Mouse (Mus musculus): Measurements from ENCODE around the gene Hmx1.

The Hmx1 gene

DNA sequence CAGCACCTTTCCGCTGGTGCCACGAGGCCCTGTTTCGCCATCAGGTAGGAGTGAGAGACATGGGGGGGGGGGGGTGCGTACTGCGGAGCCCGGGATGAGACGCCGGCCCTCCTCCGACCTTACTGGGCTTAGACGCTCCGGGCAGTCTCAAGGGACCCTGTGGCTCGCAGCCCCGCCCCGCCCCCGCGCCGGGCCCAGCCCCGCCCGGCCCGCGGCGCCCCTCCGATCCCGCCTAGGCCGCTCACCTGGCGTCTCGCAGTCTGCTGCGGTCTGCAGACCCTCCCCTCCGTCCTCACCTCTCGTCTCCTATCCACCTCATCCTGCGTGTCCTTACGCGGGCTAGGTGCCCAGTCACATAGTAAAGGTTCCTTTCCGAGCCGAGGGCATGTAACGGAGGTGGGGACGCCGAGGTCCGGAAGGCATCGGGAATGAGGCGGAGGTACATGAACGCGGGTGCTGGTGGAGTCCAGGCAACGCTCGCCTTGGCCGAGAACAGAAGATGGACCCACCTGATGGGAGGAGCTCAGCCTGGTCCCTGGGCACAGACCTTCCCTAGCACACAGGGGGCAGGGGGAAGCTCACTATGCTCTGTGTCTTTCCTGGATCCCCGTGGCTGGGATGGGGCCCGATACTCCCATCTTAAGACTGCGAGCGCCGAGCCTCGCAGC lies 8.9 kb downstream of the Hmx1 start:
- no peak for DNase-seq (ENCODE audit: low read depth, low spot score)

DNA sequence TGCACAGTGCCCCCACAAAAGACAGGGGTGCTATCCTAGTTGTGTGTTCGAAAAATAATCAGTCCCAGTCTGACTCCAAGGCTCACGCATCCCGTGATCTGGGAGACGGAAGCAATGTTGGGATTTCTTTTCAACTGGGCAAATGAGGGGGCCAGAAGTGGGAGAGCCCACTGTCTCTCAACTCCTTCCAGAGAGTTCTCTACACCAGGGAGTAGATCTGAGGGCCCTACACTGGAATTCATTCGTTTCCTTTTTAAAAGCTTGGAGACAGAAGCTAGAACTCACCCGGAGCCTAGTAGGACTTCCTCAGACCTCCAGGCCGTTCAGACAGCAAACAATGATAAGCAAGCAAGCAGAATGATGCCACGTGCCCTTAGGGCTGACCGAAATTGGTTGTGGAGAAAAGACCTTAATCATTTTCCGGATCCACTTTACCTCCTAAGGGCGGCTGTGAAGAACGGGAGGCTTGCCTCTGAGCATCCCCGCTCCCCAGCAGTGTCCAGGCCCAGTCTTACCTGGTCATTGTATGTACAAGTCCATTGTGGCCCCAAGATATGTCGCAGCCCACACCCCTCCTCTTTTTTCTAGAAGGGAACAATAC lies 9.5 kb downstream of the Hmx1 start:
- DNase-seq (ENCODE audit: low read depth, low spot score): no peak

DNA sequence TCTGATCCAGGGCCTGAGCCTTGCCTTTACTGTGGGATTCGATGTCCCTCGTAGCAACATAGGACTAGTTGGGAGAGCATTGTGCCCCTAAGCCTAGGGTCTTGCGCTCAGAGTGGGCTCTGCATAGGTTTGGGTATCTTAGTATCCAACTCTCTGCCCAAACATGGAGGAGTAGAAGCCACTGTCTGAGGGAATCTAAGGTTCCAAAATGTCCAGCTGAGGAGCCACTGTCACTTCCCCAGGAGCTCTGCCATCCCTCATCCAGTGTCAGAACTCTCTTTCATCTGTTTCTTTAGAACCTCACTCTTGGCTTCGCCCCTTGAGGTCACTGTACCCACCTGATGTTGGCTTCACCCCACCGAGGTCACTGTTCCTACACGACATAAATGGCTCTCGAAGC lies 10.2 kb downstream of the Hmx1 start:
- no peak for DNase-seq (ENCODE audit: low read depth, low spot score)

DNA sequence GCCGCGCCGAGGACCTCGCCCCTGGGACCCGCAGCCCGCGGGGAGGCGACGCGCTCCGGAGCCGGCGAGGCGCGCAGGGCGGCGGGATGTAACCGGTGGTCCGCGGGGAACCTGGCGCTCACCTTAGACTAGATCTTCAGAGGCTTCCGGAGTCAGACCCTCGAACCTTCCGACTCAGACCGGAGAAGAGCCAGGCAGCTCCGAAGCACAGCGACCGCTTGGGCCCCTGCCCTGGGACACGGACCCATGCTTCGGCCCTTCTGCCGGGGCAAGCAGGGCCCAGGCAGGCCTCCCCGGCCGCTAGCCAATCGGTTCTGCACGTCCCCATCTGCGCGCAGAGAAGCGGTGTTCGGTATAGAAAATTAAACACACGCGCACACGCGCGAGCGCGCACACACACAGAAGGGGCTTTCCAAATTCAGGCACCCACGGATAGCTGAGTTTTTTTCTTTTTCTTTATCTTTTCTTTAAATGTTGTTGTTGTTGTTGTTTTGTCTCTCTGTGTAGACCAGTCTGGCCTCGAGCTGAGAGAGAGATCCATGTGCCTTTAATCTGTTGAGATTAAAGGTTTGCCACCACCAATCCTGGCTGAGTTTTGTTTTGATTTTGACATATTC lies 10.9 kb downstream of the Hmx1 start:
- DNase-seq (ENCODE audit: low read depth, low spot score): no peak

DNA sequence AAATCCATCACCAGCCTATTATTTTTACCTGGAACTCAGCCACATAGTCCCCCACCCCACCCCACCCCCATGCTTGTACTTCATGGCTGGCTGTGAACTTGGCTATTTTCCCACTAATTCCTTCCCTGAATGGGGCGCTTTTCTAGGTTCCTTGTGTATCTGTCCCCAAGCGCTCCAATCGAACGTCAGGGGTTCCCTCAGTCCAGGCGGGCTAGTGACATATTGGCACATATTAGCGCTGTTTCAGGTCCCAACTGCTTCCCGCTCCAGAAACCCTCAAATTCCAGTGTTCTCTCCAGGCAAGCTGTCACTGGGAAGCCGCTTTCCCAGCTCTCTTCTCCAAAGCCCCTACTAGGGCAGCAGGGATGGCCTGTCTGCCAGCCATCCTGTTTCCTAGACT lies 12.3 kb downstream of the Hmx1 start:
- no peak for DNase-seq (ENCODE audit: low read depth, low spot score)

DNA sequence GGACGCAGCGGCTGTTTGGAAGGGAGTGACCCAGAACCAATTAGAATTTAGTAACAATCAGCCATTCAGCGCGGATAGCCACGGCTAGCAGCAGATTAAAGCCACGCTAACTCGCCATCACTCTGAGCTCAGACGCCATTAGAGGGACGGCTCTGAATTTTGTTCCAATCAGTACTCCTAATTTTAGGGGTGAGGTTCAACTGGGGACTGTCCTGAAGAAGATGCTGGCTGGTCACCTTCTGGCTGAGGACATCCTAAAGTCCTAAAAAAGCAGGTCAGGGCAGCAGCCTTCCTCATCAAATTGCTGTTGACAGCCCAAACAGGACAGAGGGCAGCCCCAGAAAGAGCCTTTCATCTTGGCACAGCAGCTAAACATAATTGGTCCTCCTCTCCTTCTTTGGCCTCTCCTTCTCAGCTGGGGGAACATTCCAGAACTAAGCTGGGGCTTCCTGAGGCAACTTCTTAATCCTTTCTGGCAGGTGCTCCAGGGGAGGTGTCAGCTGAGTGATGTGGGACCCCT lies 18.6 kb downstream of the Hmx1 start:
- no peak for DNase-seq (ENCODE audit: low read depth, low spot score)

DNA sequence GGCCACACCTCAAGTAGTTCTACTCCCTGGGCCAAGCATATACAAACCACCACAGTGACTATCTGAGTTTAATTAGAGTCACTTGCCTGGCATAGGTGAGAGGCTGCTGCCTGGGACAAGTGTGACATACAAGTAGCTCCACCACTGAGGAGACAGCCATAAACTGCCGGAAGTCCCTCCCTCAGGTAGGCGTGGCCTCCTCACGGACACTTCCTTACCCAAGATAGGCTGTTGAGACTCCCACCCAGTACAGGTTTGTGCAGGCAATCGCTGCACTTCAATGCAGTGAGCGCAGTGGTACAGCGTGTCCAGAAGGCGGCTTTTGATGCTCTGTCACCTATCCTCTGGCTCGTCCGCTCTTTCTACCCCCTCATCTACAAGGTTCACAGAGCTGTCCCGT lies 22.1 kb downstream of the Hmx1 start:
- DNase-seq (ENCODE audit: low read depth, low spot score): peak; percentile 10

DNA sequence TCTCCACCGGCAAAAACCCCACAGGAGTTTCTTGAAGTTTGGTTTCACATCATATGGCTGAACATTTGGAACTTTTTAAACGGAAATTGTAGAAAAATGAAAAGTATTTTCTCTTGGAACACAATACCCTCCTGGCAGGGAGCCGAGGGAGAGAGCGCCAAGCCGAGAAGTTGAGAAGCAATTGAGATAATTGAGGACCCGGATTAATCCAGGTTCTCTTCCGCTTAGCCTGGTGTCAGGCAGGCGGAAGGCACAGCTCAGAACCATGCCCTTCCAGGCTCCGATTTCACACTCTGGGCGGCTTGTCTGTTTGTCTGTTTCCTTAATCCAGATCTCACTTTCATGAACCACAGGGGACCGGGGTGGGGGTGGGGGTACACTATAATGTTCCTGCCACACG lies 23.9 kb downstream of the Hmx1 start:
- no peak for DNase-seq (ENCODE audit: low read depth, low spot score)

DNA sequence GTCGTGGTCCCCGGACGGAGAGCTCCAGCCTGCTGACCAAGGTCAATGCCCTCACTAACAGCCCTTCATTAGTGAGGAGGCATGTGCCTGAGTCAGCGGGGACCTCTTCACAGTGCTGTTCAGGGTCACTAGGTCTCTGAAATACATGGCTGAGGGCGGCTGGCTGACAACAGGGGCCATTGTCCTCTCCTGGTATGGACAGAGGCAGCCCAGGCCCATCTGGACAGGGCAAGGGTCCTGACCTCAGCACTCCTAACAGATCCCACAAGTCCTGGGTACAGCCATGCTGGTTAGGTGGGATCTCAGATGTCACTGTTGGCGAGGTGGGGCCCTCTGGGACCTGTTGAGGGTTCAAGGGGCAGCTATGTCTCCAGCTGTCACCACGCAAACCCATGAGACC lies 28.8 kb downstream of the Hmx1 start:
- DNase-seq (ENCODE audit: low read depth, low spot score): no peak

DNA sequence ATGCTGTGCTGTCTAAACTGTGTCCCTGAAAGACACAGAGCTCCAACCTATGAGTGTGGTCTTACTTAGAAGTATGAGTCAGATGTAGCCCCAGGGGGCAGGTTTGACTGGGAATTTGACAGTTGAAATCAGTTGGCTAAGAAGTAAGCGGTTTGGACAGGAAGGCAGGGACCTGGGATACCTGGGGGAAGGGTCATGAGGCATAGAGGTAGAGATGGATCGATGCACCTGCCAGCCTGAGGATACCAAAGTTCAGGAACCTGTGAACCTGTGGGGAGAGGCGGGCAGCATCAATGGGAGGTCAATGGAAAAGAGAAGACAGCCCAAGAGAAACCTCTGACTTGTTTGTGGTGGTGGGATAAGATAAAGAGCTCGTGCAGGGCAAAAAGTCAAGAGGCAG lies 32.7 kb downstream of the Hmx1 start:
- no peak for DNase-seq (ENCODE audit: low read depth, low spot score)

DNA sequence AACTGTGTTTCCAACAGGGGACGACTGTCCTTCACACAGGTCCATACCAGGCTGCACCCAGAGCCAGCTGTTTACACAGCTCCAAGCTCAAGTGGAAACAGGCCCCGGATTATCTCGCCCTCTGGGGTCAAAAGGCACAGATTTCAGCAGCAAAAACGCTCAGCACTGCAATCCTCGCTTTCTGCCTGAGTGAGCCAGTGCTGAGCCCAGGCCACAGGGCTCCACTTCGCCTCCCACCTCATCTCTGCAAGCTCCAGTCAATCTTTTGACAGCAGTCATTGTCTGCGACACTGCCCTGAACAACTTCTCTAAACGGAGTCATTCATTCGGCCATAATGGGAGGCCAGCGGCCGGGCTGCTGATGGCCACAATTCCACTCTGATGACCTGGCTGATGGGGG lies 36.3 kb downstream of the Hmx1 start:
- DNase-seq (ENCODE audit: low read depth, low spot score): no peak

DNA sequence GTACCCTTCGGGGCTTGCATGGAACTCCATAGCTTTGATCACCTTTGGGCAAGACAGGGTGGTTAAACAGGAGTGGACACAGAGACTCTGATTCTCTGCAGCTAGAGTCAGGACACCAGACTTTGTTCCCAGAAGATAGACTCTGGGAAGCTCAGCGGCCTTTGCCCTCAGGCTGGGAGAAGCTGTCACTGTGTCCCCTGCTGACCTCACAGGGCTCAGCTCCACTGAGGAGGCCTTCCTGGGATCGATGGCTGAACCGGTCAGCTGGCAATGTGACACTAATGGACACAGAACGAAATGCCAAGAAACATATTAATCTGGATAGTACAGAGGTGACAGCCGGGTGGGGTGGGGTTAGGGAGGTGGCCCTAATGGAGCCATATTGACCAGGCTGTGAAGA lies 39.0 kb downstream of the Hmx1 start:
- DNase-seq (ENCODE audit: low read depth, low spot score): no peak

DNA sequence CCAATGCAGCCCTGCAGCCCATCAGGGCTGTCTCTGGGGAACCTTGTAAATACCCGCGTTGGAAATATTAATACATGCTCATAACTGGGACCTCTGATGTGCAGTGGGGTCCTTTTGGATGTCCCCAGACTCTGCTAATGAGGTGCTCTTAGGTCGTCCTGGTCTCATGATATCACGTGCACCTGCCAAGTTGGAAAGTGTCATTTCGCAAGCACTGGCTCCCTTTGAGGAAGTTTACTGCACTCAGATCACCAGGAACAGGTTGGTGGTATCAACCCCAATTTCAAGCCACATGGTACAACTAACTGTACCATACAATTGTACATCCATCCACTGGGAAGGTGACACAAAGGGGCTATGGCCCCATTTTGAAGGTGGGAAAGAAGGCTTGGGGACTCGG lies 39.5 kb downstream of the Hmx1 start:
- no peak for DNase-seq (ENCODE audit: low read depth, low spot score)

DNA sequence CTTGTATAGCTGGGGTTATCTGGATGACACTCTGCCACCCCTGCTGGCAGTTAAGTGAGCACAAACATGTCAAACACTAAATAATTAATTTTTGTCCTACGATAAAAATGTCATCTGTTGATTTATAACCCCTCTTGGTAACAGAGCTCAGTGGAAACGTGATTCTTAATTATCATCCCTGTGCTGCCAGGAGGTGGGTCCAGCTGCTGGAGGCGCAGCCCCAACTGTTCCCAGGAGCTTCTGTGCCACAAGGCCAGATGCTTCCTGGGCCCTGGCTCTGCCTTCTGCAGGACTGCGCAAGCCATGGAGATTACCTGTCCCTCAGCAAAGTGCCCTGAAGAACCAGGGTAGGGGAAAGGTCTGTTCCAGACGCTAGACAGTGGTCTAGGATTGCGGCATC lies 43.2 kb downstream of the Hmx1 start:
- DNase-seq (ENCODE audit: low read depth, low spot score): no peak

DNA sequence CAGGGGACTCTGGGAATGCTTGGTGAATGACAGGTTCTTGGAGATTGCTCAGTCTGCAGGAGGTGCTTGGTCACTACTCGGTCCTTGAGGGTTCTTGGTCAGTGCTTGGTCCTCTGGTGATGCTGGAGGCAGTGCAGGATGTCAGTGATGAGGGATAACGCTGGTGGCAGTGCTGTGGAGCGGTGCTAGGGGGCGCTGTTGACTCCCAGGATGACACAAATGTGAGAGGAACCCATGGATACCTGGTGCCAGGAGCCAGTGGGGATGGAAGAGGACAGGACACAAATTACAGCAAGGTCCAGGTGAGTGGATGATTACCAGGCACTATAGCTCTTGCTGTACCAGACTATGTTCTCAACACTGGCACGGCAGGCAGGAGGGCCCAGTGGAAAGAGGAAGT lies 45.1 kb downstream of the Hmx1 start:
- peak; percentile 10 for DNase-seq (ENCODE audit: low read depth, low spot score)

DNA sequence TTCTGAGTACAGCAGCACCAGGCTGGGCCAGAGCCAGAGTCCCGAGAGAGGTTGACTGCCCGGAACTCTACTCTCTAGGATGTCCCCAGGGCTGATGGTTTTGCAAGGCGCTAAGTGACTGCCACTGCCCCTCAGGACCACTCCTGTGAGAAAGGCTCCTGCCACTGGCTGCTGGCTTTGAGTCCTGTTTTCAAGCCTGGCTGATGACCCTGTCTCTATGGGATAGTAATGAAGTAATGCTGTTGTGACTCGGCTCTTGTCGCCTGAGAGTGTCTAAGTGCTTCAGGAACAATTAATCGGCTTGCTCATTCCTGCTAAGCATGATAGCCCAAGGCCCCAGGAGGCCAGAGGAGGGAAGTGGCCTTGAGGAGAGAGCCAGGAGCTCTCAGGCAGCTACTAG lies 45.8 kb downstream of the Hmx1 start:
- no peak for DNase-seq (ENCODE audit: low read depth, low spot score)

DNA sequence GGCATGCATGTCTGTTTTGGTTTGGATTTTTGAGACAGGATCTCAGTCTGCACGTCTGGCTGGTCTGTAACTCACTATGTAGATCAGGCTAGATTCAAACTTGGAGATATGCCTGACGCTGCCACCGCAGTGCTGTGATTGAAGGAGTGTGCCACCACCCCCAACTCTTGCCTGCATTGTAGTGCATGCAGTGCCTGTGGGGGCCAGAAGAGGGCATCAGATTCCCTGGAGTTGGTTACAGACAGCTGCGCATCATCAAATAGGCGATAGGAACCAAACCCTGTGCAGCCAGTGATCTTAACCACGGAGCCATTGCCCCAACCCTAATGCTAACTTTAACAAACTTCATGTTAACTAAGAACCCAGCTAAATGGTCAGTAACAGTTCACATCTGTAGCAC lies 49.9 kb downstream of the Hmx1 start:
- peak; percentile 7 for DNase-seq (ENCODE audit: low read depth, low spot score)

DNA sequence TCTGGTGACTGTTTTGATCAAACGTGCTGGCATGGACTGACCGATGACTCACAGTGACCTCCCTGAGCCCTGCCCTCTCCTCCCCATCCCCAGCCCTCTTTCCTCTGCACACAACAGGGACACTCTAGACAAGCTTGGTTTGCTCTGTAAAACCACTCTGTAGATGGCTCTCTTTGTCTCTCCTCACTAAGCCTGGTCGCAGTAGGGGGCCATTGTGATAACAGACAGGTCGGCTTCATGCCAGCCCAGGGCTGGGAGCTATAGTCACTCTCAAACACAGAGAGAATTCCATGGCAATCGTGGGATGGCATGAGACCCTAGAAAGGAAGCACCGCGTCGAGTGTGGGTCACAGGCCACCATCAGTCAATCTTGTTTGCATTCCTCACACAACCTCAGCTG lies 51.6 kb downstream of the Hmx1 start:
- DNase-seq (ENCODE audit: low read depth, low spot score): no peak

DNA sequence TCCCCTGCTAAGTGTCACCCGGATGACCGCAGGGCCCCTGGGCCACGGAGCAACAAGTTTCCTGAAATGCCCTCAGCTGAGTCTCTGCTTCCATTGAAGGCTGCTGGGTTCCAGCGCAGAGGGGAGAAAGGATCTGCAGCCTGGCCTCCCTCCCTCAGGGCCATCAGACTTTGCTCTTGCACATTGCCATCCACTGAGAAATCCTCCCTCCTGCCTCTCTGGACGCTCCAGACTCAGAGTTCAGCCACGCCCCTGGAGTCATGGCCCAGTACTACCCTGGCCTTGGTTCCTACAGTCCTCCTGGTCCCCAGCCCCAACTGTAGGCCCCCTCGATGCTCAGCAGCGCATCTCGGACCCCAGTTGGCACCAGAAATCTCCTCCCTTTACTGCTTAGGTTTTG lies 52.5 kb downstream of the Hmx1 start:
- no peak for DNase-seq (ENCODE audit: low read depth, low spot score)

DNA sequence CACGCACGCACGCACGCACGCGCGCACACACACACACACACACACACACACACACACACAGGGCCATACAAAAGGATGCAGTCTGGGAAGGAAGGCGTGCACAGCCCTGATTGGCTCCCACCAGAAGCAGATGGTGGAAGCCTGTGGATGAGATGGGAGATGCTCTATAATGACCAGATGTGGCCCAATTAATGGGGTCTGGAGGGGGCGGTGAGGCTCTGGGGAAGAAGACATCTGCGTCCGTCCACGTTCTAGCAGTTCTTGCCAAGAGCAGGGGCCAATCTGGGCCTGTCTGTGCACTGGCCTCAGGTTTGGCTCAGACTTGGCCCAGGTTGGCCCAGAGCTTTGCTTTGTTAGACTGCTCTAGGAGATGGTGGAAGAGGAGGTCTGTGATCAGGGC lies 55.8 kb downstream of the Hmx1 start:
- DNase-seq (ENCODE audit: low read depth, low spot score): no peak

DNA sequence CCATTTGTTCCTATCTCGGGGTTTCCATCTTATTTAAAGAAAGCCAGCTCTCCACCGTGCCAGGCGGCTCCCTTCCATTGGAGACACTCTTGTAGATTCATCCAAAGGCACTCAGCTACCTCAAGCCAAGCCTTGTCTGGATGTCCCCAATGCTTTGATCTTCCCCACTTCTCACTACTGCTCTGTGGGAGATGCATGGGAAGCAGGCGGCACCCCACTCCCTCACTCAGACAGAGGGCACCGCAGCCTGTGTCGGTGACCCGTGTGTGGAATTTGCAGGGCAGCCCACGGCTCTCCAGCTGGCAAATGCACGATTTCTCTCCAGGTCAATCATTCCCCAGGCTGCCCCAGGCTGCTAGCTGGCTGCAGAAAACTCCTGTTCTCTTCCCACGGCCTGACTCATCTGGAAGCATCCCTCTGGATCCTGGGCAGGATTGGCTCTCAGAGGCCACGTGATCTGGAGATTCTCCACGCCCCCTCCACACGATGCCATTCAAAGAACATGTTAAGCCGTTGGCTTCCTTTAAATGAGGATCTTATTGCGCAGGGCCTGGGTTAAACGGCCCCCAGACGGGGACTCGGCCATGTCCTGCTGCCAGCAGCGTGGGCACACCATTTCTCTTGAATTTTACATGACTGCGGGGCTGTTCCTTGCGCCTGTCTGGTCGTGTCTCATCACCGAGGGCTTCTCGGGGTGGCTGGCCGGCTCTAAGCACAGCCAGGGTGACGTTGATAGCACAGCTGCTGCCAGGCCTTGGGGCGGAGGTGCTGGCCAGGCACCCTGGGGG lies 58.9 kb downstream of the Hmx1 start:
- no peak for DNase-seq (ENCODE audit: low read depth, low spot score)

Data from A20 (cell line).